Mouse (Mus musculus): Measurements from ENCODE around the gene Vkorc1l1.

Gene Vkorc1l1

DNA sequence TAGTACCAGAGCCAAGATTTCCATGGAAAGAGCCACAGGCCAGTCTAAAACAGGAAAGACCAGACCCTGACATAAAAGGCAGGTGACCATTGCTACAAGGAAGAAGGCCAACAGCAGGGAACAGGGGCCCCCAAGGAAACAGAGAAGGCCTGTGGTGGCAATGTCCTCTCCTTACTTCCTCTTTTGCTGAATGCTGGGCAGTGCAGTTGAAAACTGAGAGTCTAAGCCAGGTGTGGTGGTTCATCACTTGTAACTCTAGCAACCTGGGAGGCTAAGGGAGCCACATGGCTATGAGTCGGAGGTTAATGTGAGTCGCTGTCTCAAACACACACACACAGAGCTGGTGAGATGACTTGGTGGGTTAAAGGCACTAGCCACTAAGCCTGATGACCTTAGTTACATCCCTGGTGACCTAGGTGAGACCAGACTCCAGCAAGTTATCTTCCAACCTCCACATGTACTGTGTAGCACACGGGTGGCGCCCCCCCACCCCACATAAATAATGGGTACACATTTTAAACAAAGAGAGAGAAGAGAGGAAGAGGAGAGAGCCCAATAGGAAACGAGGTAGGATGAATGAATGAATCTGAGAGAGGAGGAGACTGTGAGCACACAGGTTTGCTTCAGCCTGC is 59.7 kb downstream of the Vkorc1l1 start:
- no peak for DNase-seq (ENCODE audit: extremely low spot score, low spot score)

DNA sequence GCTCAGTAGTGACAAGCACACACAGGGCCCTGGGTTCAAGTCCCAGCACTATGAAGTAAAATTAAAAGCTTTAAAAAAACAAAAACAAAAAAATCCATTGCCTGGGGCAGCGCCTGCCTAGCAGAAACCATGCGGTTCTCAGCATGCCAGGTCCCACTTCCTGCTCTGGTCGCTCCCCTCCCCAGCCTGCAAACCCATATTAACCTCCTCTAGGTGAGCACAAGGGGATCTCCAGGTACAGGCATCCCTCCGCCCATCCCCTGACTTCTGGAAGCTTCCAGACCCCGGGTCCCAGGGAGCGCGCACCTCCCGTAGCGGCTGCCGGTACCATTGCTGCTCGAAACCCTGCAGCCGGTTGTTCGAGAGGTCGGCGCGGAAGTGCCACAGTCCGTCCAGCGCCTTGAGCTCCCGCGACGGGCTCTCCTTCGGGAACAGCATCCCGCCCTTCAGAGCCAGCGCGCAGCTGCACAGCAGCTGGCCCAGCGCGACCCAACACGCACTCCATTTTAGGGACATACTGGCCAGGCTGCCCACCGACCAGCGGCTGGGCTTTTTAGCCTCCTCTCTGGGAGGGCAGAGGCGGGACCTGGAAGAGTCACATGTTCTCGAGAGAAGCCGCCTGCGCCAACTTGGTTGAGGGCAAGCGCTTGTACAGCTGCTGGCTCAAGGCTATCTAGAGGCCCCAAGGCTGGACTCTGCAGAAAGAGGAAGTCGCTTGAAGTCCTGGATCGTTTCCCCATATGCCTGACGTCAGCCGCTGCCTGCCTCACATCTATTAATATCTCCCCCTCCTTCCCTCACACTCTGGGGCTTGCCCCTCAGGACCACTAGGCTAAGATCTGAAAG is 60.8 kb downstream of the Vkorc1l1 start, which contains the start of gene Gusb:
Gene Gusb, minus strand, starts transcription at position 749 of the 846 bp plus-strand sequence.
- DNase-seq (ENCODE audit: extremely low spot score, low spot score): peak; percentile 82

DNA sequence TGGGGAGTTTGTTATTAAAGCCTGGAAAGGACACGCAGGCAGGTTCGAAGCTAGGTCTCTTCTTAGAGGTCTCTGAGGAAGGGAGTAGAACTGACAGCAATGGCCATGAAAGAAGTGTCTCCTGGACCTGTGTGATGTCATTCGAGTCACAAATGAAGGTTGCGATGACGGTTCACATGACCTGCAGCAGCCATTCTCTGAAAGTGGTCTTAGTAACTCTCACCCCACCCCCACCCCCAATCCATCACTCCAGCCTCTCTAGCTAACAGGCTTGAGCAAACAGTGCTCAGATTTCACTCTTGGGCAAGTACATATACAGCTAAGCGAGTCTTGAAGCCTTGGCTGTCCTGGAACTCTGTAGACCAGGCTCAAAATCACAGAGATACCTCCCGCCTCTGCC is 61.5 kb downstream of the Vkorc1l1 start:
- peak; percentile 36 for DNase-seq (ENCODE audit: extremely low spot score, low spot score)

DNA sequence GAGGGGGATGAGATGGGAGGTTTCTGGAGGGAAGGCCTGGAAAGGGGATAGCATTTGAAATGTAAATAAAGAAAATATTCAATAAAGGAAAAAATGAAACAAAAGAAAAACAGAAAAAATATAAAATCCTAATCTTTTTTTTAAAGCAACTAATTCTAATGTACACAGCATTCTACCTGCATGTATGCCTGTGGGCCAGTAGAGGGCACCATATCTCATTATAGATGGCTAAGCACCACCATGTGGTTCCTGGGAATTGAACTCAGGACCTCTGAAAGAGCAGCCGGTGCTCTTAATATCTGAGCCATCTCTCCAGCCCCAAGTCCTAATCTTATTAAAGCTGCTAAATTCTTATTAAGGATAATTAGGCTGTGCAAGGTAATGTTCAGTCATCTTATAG is 65.6 kb downstream of the Vkorc1l1 start:
- DNase-seq (ENCODE audit: extremely low spot score, low spot score): no peak

DNA sequence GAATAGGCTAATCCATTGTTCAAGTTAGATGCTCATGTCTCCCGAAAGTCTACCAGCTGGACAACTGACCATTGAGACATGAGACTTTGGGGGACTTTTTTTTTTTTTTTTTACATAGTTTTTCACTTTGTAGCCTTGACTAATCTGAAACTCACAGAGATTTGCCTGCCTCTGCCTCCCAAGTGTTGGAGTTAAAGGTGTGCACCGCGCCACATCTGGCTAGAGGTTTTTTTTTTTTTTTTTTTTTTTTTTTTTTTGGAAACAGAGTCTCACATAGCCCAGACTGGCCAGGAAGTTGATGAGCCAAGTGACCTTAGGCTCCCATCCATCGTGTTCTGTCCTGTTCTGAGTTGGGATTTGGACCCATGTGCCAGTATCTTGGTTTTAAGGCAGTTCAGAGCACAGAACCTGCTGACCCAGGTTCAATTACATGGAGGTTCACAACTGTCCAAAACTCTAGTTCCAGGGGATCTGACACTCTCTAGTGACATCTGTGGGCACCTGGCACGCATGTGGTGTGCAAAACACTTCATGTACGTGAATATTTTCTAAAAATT is 66.3 kb downstream of the Vkorc1l1 start:
- DNase-seq (ENCODE audit: extremely low spot score, low spot score): no peak

DNA sequence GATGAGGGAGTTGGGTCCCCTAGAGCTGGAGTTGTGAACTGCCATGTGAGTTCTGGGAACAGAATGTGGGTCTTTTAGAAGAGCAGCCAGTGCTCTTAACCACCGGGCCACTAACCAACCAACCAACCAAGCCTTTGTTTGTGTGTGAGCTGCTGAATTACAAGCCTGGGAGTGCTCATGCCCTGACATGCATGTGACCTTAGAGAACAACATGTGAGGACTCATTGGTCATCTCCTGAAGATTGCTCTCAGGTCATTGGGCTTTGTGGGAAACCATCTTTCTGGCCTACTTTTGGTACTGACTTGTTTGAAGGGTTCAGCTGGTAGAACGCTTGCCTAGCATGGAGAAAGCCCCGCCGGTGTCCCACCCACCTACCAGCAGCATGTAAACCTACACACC is 68.0 kb downstream of the Vkorc1l1 start:
- DNase-seq (ENCODE audit: extremely low spot score, low spot score): no peak

DNA sequence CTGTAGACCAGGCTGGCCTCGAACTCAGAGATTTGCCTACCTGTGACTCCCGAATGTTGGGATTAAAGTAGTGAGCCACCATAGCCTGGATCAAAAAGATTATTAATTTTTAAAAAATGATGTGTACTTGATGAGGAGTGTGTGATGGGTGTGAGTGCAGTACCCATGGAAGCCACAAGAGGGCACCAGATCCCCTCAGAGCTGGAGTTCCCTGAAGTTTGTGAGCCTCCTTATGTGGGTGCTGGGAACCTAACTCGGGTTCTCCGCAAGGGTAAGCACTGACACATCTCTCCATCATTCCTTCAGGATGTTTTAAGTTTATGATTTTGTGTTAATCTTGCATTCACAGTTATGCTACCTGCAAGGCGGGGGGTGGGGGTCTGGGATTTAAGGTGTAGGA is 69.2 kb downstream of the Vkorc1l1 start:
- no peak for DNase-seq (ENCODE audit: extremely low spot score, low spot score)

DNA sequence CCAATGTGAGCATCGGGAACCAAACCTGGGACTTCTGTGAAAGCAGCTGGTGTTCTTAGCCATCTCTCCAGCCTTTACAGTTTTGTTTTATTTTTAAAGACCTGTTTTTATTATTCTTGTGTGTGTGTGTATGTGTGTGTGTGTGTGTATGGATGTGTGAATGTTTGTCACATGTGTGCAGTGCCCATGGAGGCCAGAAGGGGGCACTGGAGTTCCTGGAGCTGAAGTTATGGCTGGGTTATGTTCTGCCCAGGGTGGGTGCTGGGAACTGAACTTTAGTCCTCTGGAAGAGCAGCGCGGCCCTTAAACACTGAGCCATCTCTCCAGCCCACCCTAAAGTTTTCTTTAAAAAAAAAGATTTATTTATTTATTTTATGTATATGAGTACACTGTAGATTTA is 73.3 kb downstream of the Vkorc1l1 start:
- no peak for DNase-seq (ENCODE audit: extremely low spot score, low spot score)

DNA sequence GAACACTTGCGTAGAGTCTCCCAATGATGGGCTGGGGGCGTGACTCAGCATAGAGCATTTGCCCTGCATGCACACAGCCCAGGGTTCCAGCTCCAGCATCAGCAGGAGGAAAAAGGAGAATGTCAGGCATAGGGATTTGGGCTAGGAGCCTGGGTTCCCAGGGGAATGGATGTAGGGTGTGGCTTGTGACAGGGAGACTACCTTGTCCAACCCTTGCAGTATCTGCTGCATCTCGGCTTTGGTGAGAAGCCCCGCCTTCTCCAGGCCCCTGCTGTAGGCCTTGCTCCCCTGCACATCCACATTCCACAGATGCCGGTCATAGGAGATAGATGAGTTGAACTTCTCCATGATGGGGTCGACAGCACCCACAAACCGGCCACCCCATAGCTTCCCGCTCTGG is 77.7 kb downstream of the Vkorc1l1 start:
- DNase-seq (ENCODE audit: extremely low spot score, low spot score): no peak

DNA sequence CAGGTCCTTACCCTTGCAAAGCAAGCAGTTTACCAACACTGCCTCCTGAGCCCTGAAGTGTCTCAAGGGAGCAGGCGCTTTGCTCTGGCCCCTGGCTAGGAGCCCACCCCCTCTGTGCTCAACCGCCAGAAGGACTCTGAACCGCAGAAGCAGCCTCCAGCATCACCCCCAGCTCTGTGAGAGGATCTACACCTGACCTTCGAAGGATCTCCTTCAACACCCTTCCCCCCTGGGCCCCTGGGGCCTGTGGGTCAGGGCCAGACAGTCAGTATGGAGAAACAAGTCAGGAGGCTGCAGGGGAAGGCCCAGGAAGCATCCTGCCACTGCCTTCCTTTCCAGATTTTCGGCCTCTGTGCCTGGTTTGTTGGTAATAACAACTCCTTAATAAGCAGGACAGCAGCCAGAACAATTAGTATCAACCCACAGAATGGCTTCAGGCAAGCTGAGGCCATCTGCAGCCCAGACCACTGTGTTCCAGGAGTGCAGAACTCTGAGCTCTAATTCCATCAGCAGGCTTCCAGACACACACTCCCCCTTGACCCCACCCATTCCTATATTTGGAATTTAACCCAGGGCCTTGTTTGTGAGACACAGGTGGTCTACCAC is 79.7 kb downstream of the Vkorc1l1 start:
- DNase-seq (ENCODE audit: extremely low spot score, low spot score): no peak

DNA sequence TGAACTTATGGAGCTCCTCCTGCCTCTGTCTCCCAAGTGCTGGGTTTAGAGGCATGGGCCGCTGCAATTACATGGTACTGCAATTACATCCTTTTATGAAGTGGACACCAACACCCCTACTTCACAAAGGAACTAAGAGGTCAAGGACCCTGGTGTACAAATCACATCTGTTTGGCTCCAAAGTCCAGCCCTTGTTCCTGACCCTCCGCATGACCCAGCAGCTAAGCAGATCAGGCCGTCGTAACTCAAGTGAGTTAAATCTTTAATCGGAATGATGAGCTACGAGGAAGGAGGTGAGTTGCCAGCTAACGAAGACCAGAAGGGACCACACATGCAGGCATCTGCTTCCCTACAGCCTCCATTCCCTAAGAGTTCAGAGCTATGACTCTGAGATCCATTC is 80.6 kb downstream of the Vkorc1l1 start:
- DNase-seq (ENCODE audit: extremely low spot score, low spot score): no peak

DNA sequence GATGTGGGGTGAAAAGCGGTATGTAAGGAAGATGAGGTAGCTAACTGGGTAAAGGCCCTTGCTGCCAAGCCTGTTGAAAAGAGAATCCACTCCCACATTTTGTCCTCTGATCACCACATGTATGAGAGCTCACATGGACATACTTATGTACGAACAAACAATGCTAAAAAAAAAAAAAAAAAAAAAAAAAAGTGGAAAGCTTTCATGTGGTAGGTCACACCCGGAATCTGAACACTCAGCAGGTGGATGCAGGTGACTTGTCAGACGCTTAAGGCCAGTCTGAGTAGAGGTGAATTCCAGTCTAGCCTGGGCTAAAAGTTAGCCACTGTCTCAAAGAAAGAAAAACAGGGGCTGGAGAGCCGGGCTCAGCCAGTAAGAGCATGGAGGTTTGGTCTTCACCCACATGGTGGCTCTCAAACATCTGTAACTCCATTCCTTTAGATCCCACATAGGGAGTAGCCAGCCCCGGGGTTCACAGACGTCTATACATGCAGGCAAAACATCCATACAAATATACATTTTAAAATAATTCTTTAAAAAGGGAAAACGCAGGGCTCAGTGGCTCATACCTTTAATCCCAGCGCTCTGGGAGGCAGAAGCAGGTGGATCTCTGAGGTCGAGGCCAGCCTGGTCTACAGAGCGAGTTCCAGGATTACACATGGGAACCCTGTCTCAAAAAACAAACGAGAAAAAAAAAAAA is 81.4 kb downstream of the Vkorc1l1 start:
- no peak for DNase-seq (ENCODE audit: extremely low spot score, low spot score)

DNA sequence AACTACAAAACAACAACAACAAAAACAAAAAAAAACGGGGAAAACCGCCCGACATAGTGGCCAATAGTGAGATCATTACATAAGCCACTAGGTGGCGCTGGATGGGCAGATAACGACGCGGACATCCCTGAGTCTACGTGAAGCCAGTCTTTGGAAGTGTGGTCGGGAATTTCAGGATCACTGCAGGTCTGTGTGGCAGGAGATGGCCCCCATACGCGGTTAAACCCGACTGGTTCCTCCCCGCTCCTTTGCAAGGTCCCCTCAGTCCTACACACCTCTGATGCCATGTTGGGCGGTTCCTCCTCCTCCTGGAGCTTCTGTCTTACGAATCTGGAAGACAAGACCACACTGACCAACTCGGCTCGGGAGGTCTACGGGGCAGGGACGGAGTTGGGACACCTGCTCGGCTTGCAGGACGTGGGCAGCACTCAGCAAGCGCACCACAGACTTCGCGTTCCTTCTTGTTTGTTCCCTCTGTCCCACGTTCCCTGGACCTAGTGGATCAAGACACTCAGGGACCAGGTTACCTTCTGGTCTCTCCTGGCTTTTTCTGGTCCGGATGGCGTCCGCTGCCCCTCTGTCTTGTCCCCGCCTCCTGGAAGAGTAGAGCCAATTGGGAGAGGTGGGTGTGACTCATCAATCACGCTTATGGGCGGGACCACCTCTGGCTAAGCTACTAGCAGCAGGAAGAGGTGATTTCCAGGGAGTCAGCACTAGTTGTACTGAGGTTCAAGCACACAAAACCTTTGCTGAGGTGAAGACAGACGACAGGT is 82.2 kb downstream of the Vkorc1l1 start:
- DNase-seq (ENCODE audit: extremely low spot score, low spot score): peak; percentile 87

DNA sequence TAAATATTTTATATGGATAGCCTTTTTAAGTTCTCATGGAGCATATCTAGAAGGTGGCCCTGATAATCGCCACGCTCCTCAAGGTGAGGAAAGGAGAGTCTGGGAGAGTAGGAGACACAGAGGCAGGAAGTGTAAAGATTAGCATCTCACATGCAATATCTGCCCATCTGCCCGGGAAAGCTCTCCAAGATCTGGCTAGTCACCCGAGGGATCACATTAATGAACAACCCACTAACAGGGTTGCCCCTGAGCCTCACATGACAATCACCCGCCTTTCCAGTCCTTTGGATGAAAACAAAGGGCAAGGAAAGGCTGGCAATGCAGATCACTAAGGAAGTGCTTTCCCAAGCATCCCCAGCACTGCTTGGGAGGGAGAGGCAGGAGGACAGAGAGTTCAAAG is 85.4 kb downstream of the Vkorc1l1 start:
- DNase-seq (ENCODE audit: extremely low spot score, low spot score): no peak

DNA sequence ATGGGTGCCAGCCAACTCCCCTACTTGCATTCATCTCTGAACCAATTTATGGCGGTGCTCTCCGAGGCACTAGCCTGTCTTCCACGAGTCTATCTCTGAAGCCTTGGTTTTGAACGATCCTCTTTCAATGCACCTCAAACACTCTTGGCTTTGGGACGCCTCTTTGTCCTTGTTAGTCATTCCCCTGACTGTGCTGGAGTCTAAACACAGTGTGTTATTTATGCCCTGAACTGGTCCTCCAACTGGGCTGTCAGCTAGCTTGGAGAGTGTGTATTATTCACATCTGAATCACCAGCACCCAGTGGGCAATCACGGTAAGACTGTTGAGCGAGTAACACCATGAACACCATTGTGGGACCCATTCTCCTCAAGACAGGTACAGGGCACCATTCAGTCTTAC is 85.9 kb downstream of the Vkorc1l1 start:
- DNase-seq (ENCODE audit: extremely low spot score, low spot score): no peak

DNA sequence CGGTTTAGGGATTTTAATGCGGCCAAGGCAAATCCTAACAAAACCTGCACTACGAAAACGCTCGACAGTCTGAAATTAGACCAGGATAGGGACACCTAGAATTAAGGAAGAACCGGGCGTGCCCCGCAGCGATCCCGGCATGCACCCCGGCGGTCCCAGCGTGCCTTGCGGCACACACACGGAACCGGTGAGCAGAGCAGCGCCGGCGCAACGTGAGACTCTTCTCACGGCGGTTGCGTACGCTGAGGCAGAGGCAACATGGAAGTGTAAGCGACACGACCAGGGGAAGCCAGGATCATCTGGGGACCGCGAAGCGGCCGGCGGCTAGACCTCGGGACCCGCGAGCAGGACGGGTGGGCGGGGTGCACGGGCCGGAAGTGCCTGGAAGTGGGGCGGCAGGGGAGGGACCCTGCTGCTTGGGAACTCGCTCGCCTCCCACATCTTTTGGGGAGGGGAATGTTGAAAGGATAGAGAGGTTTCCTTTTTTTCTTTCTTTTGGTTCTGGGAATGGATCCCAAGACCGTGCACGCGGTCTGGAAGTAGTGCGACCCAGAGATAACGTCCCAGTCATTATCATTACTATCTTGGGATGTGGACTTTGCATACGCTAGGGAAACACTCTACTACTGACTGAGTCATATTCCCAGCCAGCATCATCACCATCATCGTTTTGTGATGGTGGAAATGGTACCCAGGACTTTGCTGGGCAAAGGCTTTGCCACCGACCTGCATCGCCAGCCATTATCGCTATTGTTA is 87.5 kb downstream of the Vkorc1l1 start, which contains the start of the genes Asl and Crcp:
Gene Asl, minus strand, starts transcription at position 106 of the 756 bp plus-strand sequence.
Gene Crcp, plus strand, starts transcription at position 149 of the 756 bp plus-strand sequence.
- DNase-seq (ENCODE audit: extremely low spot score, low spot score): peak; percentile 86

DNA sequence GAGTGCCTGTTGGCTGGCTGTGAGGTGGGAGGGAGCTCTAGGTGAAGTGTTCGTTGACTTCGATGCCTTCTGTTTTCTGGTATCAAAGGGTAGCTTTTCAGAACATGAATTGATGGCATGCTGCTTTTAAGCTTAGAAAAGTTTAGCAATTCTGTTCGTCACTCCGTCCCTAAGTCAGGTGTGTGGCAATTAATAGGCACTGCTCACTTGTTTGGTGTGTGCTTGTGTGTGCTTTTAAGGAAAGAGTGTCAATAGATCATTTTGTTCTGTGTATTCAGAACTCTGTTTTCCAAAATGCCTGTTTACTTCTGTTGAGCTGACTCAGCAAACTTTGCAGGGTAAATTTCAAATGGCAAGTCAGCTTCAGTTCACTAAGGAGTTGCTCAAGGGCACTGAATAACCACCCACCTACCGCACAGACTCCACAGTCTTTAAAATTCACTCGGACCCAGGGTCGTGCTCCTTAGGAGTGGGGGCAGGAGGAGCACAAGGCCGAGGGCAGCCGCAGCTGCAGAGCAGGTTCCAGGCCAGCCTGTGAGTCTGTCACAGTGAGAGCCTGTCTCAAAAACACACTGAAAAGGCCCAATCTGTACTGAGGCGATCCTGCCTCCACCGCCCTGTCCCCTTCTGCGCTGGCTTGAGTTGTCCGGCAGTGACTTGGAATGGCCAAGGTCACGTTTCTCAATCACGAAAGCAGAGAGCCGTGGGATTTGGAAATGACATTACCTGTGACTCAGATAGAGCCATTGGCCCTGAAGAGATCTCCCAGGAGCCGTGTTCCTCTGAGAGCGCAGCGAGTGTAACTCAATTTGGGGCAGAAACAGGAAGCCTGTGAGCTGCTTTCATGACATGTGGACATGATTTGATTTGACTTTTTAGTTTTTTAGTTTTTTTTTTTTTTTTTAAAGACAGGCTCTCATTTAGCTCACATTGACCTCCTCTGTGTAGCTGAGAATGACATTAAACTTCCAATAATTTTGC is 89.9 kb downstream of the Vkorc1l1 start:
- no peak for DNase-seq (ENCODE audit: extremely low spot score, low spot score)

DNA sequence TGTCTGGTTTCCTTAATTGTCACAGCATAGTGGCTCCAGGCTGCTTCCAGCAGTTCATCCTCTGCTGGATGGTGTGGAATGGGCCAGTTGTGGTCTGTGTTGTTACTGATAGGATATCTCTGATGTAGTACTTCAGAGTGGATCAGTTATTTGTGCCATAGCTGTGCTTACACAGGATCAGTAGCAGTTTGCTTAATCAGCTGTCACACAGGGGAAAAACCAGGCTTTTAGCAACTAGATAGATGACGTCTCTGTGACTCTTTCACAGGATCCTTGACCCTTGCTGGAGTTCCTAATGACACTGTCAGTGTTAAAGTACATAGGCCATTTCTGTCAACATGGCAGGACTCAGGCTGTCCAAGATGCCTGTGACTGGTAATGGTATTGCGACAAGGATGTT is 92.1 kb downstream of the Vkorc1l1 start:
- DNase-seq (ENCODE audit: extremely low spot score, low spot score): no peak
